Mouse (Mus musculus) thymus, adult 2 months (tissue): Measurements from ENCODE around the gene Xpnpep3.

ENCODE experiments used
- CTCF ChIP-seq: fragments of 200-500 bp; IDR thresholded peaks from 2 replicates; pipeline ENCODE4 v1.5.1; 2012; ENCODE audit warnings: mild to moderate bottlenecking, control low read depth, low read length, moderate library complexity, borderline replicate concordance; ENCODE audit not compliant: control insufficient read depth, poor library complexity, insufficient read depth; ENCODE audit errors: extremely low read depth
- POLR2A ChIP-seq: fragments of 200-500 bp; IDR thresholded peaks from 2 replicates; pipeline ENCODE4 v1.6.1; 2012; ENCODE audit warnings: mild to moderate bottlenecking, low read length, control low read depth, moderate library complexity; ENCODE audit not compliant: control insufficient read depth, poor library complexity, insufficient read depth; ENCODE audit errors: extremely low read depth

GRCm38 (mm10) chr15:81355146-81355761 lies 44.7 kb upstream of the Xpnpep3 start:
- no peak for TF ChIP-seq POLR2A
- TF ChIP-seq CTCF: no peak
